Comparison of ENCODE assay signal across 28 mouse cellular contexts in the genomic region with DNA sequence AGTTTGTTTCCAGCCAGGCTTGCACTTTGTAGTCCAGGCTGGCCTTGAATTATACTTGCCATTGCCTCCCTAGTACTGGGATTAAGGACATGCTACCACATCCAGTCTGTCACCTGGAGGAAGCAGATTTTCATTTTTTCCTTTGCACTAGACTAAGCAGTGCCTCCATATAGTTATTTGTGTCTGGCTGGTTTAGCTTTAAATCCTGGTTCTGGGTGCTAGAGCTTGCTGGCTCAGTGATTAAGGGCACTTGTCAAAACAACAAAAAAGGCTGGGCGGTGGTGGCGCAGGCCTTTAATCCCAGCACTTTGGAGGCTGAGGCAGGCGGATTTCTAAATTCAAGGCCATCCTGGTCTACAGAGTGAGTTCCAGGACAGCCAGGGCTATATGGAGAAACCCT.
"Had no signal": no experiment of that assay in that cellular context is flagged by ENCODE, and none has a peak within 500 bp of the region (broad histone marks: within the 10 kb centered on the region; RNA-seq: fewer than 3 reads in every experiment).

No protein-coding gene starts in this region.

- H3K9ac ChIP-seq: heart, embryonic 12.5 days; hindbrain, embryonic 12.5 days; hindbrain, embryonic 14.5 days; intestine, embryonic 15.5 days; limb, embryonic 12.5 days; liver, embryonic 13.5 days; liver, embryonic 15.5 days; liver, postnatal 0 days had no signal

- H3K4me3 ChIP-seq: gastrocnemius, adult 2 months; heart, adult 2 months; heart, embryonic 10.5 days; heart, embryonic 12.5 days; hindbrain, embryonic 10.5 days; hindbrain, embryonic 12.5 days; intestine, embryonic 15.5 days; limb, embryonic 10.5 days; limb, embryonic 12.5 days; liver, embryonic 13.5 days; liver, embryonic 15.5 days had no signal

- ATAC-seq: hindbrain, embryonic 16.5 days; inflammation-experienced regulatory T-cells, adult 6 months; liver, postnatal 0 days had no signal

- H3K9me3 ChIP-seq: heart, embryonic 10.5 days; heart, embryonic 12.5 days; hindbrain, embryonic 10.5 days; hindbrain, embryonic 12.5 days; intestine, embryonic 15.5 days; limb, embryonic 10.5 days; limb, embryonic 12.5 days; liver, embryonic 13.5 days; liver, embryonic 15.5 days had no signal

- H3K27me3 ChIP-seq: heart, embryonic 12.5 days; hindbrain, embryonic 12.5 days; intestine, embryonic 15.5 days; liver, embryonic 13.5 days; liver, embryonic 15.5 days had no signal

- H3K4me2 ChIP-seq: heart, embryonic 12.5 days; hindbrain, embryonic 12.5 days; hindbrain, embryonic 14.5 days; intestine, embryonic 15.5 days; limb, embryonic 12.5 days; liver, embryonic 11.5 days; liver, embryonic 13.5 days; liver, embryonic 15.5 days had no signal

- H3K27ac ChIP-seq: gastrocnemius, adult 2 months; heart, adult 2 months; heart, embryonic 10.5 days; hindbrain, embryonic 10.5 days; hindbrain, embryonic 12.5 days; hindbrain, embryonic 14.5 days; intestine, embryonic 15.5 days; limb, embryonic 10.5 days; limb, embryonic 12.5 days; liver, embryonic 13.5 days; liver, embryonic 15.5 days had no signal

- H3K4me1 ChIP-seq: heart, embryonic 10.5 days; heart, embryonic 12.5 days; intestine, embryonic 15.5 days; limb, embryonic 10.5 days; limb, embryonic 12.5 days had no signal

- DNase-seq: gastrocnemius, adult 2 months; gastrocnemius, postnatal 10 days; gastrocnemius, postnatal 25 days; heart, adult 11 months; heart, adult 2 months; heart, postnatal 10 days; heart, postnatal 4 days; kidney, adult 18-20 months; kidney, adult 8-10 months; kidney, postnatal 10 days; kidney, postnatal 36 days; layer of hippocampus, adult 9-11 months; layer of hippocampus, postnatal 36 days; liver; liver, embryonic 13.5 days; liver, postnatal 0 days had no signal
